Mouse (Mus musculus) lung, postnatal 10 days (tissue): ENCODE results near the gene Tns4.
A peak's percentile ranks its signal among the peaks of the same experiment; 100 is the strongest.

Source experiments
- DNase-seq: peaks from one replicate; pipeline ENCODE4 v3.0.0; 2021

The Tns4 gene

GRCm38 (mm10) chr11:99088486-99088885 is 620 bp downstream of the Tns4 start:
- no peak for DNase-seq

GRCm38 (mm10) chr11:99084366-99084765 is 4.7 kb downstream of the Tns4 start:
- DNase-seq = no peak

- no peak for DNase-seq
Observed at GRCm38 (mm10) chr11:99083516-99083915, 5.6 kb downstream of the Tns4 start.

DNA sequence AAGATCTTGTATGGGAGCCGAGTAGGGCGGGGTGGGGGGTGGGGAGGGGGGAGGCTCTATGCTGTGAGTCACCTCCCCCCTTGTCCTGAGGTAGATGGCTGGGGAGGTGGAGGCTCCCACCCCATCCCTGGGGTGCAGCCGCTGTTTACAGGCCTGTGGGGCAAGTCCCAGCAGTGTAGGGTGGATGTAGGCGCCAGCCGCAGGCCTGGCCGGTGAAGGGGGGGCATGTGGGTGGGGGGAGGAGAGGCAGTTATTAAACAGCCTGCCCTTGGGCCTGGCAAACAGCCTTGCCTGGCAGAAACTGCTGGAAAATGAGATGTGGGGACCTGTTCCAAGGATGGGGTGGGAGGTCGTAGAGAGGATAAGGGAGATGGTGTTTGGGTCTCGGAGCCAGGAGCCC is 7.0 kb downstream of the Tns4 start:
- DNase-seq = peak; percentile 70

- DNase-seq = no peak
Observed at GRCm38 (mm10) chr11:99081566-99081965, 7.5 kb downstream of the Tns4 start.

DNA sequence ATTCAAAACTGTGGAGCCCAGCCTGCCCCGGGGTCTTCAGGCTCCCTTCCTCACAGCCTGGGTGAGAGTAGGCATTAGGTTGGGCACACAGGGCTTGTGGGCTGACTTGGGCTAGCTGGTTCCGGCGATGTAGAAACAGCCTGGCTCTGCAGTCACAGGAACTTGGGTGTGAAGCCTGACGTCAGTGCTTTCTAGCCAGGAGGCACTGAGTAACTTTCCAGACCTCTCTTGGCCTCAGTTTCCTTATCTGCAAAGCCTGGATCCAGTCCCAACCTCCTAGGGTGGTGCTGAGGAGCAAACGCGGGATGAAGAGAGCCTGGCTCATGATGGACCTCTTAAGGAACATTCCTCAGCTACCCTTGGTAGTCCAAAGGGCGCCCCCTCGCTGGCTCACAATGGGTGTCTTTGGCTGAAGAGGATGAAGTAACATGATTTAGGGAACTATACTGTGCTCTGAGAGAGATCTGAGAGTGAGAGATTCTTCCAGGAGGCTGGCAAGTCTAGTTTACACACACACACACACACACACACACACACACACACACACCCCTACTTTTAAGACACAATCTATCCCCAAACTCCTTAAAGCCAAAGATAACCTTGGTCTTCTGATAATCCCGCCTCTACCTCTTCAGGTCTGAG is 8.1 kb downstream of the Tns4 start:
- DNase-seq = no peak

- DNase-seq = no peak
Observed at GRCm38 (mm10) chr11:99077869-99078268, 11.2 kb downstream of the Tns4 start.

- peak; percentile 55 for DNase-seq
Observed at GRCm38 (mm10) chr11:99076744-99077319, 12.3 kb downstream of the Tns4 start.

DNA sequence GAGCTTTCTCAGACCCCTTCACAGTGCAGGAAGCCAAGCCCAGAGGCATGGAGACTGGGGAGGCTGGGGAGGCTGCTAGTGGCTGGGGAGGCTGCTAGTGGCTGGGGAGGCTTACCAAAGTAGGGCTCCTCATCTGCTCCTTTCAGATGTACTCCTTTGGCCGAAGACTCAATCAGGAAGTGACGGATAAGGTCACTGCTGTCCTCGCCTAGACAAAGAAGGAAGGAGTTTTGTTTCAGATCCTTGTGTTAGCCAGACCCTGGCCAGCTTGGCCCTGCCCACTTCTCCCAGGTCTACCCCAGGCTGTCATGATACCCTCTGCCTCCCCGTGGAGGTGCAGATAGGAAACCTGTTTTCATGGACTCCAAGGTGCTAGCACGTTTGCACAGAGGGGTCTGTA is 15.3 kb downstream of the Tns4 start:
- DNase-seq = no peak

GRCm38 (mm10) chr11:99071866-99072265 is 17.2 kb downstream of the Tns4 start:
- DNase-seq = no peak

DNA sequence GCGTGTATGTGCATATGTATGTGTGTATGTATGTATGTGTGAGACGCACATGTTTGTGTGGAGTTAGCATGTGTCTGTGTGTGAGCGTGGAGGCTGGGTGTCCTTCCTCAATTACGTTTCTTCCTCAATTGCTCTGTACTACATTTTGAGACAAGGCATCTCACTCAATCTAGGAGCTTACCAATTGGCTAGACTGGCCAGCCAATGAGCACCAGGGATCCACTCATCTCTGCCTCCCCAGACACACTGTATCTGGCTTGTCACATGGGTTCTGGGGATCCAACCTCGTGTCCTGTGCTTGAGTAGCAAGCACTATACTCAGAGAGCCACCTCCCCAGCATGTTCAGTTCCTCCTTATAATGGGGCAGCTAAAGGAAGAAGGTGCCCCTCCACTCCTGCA is 20.7 kb downstream of the Tns4 start:
- no peak for DNase-seq

GRCm38 (mm10) chr11:99067591-99067990 is 21.5 kb downstream of the Tns4 start:
- DNase-seq = no peak

- peak; percentile 96 for DNase-seq
Observed at GRCm38 (mm10) chr11:99065979-99066378, 23.1 kb downstream of the Tns4 start.

DNA sequence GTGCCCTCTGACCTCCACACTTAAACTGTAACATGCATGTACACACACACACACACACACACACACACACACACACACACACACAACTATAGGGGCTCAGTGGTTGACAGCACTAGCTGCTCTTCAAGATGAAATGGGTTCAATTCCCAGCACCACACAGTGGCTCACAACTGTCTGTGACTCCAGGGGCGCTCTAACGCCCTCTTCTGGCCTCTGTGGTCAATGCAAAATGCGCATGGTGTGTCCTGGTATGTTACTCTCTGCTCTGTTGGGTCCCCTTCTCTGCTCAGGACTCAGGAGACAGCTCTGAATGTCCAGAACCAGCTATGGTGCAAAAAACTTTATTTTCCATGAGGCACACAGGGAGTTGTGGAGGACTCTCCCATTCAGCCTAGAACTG is 23.8 kb downstream of the Tns4 start:
- DNase-seq = no peak

DNA sequence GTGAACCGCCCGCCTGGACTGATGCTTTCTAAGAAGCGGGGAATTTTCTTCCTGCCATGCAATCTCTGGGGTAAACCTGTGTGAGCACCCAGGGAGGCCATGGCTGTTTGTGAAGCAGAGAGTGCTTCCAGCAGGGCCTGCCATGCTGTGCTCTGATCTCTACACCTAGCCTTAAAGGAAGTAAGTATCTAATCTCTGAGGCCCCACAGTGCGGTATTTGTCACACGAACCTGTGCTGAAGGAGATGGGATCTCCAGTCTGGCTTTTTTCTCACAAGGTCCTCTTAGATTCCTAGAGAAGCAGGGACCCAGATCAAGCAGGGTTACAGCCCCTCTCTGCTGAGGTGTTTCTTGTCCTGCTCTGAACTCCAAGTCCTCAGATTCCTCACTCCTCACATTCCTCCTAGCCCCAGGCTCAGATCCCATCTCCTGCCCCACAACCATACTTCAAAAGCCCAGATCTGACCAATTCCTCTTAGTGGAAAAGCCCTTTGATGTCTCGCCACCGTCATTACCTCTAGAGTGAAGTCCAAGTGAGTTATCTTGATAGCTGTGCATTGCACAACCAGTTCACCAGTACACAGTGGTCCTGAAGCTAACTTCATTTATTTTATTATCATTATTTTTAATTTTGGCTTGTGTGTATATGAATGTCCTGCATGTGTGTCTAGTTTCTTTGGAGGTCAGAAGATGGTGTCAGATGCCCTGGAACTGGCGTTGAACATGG is 25.5 kb downstream of the Tns4 start:
- no peak for DNase-seq

DNA sequence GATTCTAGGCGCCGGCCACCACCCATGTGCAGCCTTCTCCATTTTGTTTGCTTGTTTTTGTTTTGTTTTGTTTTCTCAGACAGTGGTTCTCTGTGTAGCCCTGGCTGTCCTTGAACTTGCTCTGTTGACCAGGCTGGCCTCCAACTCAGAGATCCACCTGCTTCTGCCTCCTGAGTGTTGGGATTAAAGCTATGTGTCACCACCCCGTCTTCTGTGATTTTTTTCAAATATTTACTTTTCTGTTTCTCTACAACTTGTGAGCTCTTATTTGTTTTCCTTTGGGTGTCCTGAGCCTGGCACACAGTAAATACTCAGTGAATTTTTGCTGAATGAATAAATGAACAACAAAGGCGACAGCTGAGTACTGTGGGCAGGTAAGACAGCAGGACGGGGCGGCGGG is 26.4 kb downstream of the Tns4 start:
- no peak for DNase-seq

DNA sequence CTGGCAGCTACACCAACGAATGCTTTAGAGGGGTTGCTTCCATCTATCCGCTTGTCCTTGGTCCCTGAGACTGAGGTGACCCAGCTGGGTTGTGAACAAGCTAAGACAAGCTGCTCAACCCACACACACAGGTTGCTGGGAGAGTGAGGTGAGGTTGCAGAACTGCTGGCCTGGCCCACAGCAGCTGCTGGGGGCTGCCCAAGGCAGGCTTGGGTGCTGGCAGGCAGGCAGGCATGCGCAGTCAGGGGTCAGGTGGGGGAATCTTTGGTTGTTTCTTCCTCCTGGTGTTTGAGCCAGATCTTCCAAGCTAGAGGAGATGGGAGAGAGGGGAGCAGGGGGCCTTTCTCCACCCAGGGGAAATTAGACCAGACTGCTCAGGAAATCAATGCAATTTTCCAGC is 28.7 kb downstream of the Tns4 start:
- peak; percentile 52 for DNase-seq

DNA sequence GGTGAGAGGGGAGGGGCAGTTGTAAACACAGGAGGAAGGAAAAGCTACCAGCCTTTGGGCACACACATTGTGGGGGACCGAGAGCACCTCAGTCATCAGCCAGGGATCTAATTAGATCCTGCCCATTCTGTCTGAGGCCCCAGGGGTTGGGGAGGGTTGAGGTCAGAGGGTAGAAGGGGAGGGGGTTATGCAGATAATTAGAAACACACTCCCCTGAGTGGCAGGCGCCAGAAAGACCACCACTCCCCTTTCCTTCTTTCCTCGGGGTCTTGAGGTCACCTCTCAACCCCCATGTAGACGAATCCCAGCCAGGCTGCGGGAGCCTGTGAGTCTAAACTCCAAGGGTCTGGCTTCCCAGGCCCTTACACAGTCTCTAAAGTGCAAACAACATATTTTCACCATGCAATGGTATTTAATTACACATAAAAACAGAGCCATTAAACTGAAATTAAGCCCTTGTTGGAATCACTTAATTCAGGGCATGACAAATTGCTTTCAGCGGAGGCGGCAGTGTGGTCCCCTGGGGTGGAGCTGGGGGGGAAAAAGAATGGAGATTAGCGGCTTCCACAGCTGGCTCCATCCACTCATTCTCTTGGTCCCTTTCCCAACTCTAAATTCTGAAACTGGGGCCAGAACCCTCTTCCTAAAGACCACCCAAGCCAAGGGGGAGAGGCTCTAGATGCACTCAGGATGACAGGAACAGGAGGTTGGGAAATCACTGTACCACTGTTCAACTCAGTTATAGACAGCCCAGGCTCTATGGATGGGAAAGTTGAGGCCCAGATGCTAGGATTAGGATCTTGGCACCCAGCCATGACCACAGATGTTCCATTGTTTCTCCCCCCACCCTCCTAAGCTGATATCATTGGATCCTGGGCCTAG is 33.3 kb downstream of the Tns4 start:
- peak; percentile 65 for DNase-seq

GRCm38 (mm10) chr11:99055143-99055542 is 34.0 kb downstream of the Tns4 start:
- peak; percentile 51 for DNase-seq

DNA sequence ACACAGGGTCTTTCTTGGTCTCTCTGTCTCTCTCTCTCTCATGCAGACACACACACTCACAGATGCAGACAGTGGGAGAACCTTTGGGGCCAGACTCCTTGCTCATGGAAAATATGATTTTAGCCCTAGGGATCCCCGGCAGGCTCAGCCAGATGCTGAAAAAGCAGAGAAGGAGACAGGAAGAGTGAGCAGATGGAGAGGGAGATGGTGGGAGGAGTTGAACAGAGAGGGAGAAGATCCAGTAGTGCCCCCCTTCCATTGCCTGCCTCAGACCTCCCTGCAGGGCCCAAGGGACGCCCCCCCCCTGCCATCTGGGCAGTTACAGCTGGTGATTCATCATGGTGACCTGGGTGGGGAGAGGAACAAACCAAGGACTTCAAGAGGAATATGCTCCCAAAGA is 41.5 kb downstream of the Tns4 start:
- DNase-seq = peak; percentile 51

- peak; percentile 87 for DNase-seq
Observed at GRCm38 (mm10) chr11:99047120-99047519, 42.0 kb downstream of the Tns4 start.

GRCm38 (mm10) chr11:99045159-99045889 is 43.8 kb downstream of the Tns4 start:
- DNase-seq = no peak

DNA sequence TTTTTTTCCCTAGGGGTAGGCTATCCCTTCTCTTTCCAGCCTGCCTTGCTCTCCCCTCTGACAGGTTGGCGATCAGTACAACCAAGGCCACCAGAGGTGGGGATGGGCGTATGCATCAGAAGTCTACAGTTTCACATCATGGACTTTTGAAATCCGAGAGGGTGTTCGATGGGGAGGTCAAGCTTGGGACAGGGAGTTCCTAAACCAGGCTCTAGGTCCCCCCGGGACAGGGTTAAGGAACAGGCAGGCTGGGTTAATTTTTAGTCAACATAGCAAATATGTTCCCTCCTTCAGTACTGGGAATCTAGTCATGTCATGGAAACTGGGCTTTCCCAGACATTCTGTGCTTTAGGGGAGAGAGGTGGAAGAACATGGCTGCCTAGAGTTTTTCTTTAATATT is 44.8 kb downstream of the Tns4 start:
- DNase-seq = no peak
